Mouse (Mus musculus) ovary, postnatal 10 days (tissue): ENCODE results near the gene Topbp1.

Experiments
- DNase-seq: peaks from one replicate; pipeline ENCODE4 v3.0.0; 2022; ENCODE audit warnings: low spot score

Gene Topbp1

DNA sequence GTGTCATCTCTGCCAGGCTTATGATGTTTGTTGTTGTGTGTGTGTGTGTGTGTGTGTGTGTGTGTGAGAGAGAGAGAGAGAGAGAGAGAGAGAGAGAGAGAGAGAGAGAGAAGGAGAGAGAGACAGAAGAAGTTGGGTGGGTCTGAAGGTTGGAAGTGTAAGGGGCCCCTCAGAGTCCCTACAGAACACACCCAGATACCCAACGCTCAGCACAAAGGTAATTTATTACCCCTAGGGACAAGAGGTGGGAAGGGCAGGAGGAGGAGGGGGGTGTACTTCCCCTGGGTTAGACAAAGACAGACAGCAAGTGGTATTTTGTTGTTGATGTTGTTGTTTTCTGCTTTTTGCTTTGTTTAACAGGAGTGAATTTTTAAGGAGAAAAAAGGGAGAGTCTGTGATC is 80.6 kb downstream of the Topbp1 start:
- no peak for DNase-seq

GRCm38 (mm10) chr9:103386573-103386972 is 81.6 kb downstream of the Topbp1 start:
- DNase-seq, result no peak

DNA sequence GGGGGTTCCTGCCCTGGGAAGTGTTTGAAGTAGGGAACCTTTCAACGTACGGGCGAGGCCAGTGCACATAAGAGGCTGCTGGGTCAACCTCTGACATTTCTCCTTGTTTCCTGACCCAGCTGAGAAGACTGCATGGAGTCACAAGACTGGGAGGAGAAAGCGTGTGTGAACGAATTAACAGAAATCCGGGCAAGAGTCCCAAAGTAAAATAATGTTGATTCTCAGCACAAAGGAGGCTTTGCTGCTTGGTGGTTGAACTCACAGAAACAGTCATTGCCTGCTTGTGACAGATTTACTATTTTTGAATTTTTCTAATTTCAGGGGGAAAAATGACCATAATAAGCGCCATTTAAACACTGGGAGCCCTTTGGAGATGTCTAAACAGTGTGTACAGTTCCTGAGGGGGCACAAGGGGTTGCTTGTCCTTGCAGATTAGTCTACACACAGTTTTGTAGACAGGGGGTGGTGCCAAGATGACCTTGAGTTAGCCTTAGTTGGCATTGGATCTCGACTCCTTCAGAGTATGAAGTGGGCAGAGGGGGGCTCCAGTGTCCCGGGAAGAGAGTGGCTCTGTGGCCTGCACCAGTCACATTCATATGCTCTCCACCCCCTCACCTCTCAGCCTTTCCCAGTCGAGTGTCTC is 82.1 kb downstream of the Topbp1 start:
- DNase-seq, result no peak

DNA sequence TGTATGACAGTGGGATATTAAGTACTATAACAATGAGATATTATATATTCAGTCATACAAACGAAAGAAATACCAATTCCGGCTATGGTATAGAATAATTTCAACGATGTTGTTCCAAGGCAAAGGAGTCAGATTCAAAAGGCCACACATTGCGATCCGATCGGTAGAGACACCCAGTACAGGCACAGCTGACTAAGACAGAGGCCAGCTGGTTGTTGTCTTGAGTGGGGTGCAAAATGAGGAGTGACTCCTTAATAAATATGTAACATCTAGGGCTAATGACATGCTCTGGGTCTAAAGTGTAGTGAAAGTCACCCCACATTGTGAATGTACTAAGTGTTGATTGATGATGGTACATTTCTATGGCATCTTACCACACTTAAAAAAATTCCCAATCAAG is 84.2 kb downstream of the Topbp1 start:
- no peak for DNase-seq

DNA sequence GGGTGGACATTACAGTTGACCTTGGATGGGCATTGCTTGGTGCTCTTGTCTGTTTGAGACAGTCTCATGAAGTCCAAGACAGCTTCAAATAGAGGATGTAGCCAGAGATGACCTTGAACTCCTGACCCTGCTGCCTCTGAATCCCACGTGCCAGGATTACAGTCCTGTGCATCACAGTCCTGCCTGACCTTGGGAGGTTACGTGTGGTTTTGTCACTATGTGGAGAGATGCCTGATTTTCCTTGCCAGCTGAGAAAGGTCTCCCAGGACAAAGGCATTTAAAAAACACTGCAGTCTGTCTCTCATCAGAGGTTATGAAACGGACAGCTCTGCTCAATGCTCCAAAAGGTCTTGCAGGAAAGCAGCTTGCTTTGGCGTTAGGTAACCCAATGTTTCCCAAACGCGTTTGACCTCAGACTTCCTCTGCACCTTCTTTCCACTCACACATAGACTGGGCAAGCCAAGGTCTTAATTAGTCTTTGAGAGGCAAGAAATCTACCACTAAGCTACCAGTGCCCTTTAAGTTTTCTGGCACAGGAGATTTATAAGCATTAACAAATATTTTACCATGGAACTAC is 86.9 kb downstream of the Topbp1 start:
- DNase-seq, result no peak

DNA sequence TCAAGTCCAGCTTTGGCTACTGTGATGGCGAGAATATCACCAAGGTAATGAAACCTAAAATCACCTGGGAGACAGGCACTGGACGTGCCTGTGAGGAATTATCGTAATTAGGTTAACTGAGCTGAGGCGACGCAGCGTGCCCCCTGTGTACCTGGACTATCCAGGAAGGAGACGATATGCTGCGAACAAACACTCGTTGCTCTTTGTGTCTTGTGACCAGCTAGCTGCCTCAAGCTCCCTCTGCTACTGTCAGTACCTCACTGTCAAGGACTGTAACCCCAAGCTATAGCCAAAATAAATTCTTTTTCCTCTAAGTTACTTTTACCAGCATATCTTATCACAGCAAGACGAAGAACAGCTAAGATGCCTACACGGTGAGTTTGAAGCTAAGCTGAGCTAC is 88.2 kb downstream of the Topbp1 start:
- DNase-seq, result no peak

DNA sequence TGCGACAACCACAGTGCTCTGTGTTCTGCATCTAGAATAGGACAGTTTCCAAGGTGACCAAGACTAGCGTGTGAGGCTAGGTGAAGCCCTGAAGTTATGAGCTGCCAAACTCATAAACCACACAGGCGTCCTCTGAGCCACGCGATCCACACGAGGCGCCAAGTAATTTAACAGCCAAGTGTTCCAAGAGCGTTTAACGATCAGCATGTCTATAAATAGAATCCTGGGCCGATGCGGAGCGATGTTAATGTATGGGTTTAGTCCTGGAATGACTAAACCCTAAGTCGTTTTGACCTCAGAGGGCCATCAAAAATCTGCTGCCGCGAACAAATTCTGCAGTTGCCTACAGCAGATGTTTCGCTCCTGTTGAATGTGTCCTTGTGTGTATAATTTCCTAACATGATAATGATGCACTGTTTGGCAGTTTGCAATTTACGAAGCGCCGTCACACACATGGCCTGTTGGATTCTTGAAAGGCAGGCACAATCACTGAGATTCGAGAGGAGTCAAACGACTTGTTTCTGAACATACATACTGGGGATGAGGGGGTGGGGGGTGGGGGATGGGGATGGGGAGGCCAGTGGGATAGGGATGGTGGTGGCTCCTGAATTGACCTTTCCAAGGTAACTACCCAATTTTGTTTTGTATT is 93.6 kb downstream of the Topbp1 start:
- no peak for DNase-seq
